Mouse (Mus musculus) adipocyte (in vitro differentiated cells): ENCODE data around the gene Lct.
"Not testable (repeated sequence)": the region's sequence is repeated elsewhere in the genome, so short reads cannot be mapped to it uniquely, and the experiment has no call there.

ENCODE experiments used
- DNase-seq: peaks from one replicate; pipeline ENCODE4 v3.0.0-alpha.2; 2016; ENCODE audit warnings: low spot score

The Lct gene

DNA sequence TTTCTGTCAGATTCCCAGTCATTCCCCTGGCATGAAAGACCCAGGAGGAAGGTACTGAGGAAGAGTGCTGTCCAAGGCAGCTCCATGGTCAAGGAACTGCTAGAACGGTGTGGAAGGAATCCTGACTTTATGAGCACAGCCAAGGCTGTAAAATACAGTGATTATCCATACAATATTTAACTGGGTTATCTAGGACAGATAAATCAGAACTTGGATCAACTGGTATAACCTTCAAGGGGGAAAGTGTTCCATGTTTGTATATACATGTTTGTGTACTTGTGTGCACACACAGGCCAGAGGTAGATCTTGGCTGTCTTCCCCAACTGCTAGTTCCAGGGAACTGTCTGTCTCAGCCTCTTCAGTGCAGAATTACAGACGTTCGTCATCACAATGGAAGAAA lies at the start of gene Lct:
Lct (minus strand) TSS at position 101 of the 400 bp plus-strand sequence.
- DNase-seq = no peak

DNA sequence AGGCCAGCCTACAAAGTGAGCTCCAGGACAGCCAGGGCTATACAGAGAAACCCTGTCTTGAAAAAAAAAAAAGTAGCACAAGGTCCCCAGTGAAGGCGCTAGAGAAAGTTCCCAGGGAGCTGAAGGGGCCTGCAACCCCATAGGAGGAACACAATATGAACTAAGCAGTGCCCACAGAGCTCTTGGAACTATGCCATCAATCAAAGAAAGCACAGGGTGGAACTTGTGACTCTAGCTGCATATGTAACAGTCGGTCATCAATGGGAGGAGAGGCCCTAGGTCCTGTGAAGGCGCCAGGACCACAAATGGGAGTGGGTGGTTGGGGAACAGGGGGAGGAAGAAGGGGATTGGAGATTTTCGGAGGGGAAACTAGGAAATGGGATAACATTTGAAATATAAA lies 48.7 kb upstream of the Lct start:
- no peak for DNase-seq

DNA sequence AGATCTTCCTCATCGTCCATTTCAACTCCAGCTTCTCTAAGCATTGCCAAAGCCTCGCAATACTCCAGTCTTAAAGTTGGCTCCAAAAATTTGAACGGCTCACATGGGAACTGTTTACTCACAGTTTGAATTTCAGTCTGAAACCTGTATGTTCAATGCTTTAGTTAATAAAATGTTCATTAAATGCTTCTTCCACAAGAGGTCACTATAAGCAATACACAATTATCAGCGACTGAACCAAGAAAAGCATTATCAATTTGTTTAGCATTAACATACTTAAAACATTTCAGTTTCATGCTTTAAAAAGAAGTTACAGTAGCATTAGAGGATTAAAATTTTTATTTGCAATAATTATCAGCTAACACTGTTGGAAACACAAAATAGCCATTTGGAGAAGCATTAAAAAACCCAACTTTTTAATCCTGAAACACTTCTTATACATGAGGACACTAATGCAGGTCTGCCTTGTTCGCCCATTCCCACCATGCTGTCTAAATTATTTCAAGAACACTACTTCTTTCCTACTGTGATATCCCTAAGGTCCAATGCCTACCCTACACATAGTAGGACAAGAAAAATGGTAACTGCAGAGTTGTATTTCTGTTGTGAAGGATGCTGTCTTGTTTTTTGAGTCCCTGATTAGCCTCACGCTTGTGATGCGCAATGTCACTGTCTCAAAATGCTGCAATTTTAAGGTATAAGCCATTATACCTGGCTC lies 44.2 kb upstream of the Lct start:
- peak; percentile 19 for DNase-seq

GRCm38 (mm10) chr1:128368732-128369441 lies 40.8 kb upstream of the Lct start:
- DNase-seq = peak; percentile 50

- DNase-seq = no peak
These were observed 32.5 kb upstream of the Lct start for GRCm38 (mm10) chr1:128360601-128361000.

GRCm38 (mm10) chr1:128359554-128360376 lies 31.6 kb upstream of the Lct start, which contains the start of gene Mcm6:
Mcm6 (minus strand) TSS chr1:128359664.
- DNase-seq = peak; percentile 91

GRCm38 (mm10) chr1:128358916-128359553 lies 30.9 kb upstream of the Lct start:
- DNase-seq = peak; percentile 36

DNA sequence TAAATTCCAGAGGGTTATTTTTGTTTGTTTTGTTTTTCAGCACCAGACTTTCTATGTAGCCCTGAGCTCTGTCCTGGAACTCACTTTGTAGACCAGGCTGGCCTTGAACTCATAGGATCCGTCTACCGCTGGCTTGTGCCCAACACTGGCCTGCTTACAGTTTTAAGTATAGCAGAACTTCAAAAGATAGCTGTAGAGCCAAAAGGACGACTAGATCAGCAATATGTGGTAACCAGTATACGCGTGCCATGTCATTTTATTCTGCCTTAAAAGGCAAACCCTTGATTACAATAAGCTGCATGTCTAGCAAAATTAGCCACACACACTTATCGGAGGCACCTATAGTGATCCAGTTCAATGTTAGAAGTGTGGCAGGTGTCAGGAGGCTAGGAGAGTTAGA lies 30.2 kb upstream of the Lct start:
- no peak for DNase-seq

DNA sequence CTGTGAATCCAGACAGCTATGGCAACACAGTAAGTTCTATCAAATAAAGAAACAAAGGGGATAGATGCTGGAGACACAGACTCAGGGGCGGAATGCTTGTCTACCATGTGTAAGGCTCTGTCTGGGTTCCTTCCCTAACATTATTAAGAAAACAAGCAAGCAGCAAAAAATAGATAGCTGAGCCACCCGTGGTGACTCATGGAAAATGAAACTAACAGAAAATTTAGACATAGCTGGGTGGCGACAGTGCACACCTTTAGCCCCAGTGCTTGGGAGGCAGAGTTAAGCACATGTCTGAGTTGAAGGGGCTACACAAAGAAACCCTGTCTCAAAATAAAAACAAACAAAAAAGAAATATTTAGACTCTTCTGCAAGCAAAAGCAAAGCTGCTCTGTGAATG lies 29.3 kb upstream of the Lct start:
- peak; percentile 39 for DNase-seq

DNA sequence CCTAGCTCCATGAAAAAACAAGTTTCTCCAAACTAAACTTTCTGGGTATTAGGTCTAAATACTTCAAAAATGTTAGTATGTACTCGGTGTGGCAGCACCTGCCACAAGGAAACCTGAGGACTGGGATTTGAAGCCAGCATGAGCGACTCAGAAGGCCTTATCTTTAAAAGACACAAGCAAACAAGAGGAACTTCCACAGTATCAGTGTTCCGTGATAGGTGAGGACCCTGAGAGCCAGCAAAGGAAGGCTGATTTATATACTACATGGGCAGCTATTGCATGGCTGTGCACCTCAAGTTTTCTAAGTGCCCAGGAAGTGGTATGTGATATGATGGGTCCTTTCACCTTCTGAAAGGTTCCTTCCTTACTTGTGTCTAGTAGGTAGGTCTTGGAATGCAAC lies 25.0 kb upstream of the Lct start:
- DNase-seq = no peak

GRCm38 (mm10) chr1:128344232-128344631 lies 16.1 kb upstream of the Lct start:
- DNase-seq = no peak

GRCm38 (mm10) chr1:128337708-128338320 lies 9.7 kb upstream of the Lct start:
- DNase-seq = no peak

DNA sequence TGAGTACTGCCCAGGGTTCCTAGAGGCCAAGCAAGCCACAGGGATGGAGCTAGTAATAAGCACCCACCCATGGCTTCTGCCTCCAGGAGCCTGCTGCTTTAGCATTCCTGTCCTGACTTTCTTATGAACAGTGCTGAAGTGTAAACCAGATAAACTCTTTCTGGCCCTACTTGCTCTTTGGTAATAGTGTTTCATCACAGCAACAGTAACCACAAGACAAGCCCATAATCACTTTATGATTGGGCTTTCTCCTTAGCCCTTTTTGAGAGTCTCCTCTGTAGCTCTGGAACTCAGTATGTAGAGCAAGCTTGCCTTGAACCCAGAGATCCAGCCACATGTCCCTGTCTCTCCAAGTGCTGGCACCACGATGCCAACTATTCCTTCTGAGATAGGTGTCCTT lies 2.2 kb upstream of the Lct start:
- no peak for DNase-seq

GRCm38 (mm10) chr1:128327165-128327564 lies 953 bp downstream of the Lct start:
- no peak for DNase-seq

DNA sequence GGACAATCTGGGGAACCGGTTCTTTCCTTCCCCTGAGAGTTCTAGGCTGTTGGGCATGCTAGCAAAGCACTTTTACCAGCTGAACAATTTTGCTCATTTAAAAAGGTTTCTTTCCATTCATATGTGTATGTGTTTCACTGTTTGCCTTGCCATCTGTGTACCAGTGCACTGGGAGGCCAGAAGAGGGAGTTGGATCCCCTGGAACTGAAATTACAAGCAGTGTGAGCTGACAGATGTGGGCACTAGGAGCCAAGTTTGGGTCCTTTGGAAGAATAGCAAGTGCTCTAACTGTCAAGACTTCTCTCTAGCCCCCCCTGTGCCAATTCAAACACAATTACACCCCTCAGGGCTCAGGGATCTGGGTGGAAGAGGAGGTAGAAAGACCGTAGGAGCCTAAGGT lies 3.3 kb downstream of the Lct start:
- DNase-seq = no peak

DNA sequence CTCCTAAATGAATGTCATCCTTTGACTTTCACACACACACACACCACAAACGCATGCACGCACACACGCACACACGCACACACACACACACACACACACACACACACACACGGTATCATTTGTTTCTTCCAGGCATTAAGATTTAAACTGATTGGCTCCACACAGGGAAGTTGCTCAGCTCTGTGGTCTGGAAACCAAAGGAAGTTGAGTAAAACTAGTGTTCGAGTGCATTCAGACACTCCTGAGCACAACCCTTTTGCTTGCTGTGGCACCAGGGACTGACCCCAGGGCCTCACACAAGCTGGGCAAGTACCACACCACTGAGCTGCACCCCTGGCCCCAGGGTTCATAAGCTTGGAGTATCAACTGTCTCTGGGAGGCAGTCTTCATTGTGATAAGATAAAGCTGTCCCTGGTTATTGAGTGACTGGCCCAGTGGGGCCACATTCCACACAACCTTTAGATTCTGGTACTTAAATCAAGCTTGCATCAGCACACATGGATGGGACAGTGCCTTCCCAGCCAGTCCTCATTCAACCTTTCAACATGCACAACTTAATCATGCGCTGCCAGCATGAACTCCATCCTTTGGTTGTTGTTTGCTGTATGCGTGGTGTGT lies 5.0 kb downstream of the Lct start:
- DNase-seq = no peak

GRCm38 (mm10) chr1:128319266-128319665 lies 8.9 kb downstream of the Lct start:
- DNase-seq = not testable (repeated sequence)

DNA sequence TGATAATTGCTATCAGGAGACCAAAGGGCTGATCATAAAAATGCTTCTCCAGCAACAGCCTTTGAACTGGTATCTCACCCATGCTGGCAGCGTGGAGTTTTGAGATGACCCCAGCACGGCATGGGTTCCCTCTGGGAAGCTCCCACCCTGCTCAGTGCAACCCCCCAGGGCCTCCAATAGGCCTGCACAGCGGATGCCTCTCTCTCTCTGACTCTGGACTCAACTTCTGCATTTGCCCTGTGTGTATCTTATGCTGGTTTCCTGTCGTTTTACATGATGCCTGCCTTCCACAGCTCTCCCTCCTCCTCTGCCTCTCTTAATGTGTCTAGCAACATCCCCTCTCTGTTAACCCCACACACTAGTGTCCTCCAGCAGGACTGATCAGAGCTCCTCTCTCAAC lies 13.5 kb downstream of the Lct start:
- DNase-seq = no peak

DNA sequence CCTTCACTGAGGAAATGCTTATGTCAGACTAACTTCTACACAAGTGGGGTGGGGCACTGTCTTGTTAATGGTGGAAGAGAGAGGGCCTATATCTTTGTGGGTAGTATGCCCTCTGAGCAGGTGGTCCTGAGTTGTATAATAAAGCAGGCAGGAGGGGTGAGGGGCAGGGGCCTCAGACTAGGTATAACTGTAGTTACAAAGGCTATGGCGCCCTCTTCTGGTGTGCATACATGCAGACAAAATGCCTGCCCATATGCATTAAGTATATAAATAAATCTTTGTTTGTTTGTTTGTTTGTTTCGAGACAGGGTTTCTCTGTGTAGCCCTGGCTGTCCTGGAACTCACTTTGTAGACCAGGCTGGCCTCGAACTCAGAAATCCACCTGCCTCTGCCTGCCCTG lies 19.1 kb downstream of the Lct start:
- no peak for DNase-seq

GRCm38 (mm10) chr1:128303900-128304299 lies 24.2 kb downstream of the Lct start:
- DNase-seq = no peak
